Mouse (Mus musculus) olfactory bulb, adult 2 months (tissue): ENCODE measurements at regions not wholly inside any gene's neighbourhood (a gene's known extent, or its start where the extent isn't known, plus 50 kb on each side); places are given as distances from the start of the nearest gene placed in this dataset.

Experiments
- CTCF ChIP-seq: fragments of 200-500 bp; IDR thresholded peaks from 2 replicates; pipeline ENCODE4 v1.5.1; 2012; ENCODE audit warnings: low read depth, mild to moderate bottlenecking, low read length, moderate library complexity; ENCODE audit not compliant: insufficient read depth
- POLR2A ChIP-seq: fragments of 200-500 bp; IDR thresholded peaks from 2 replicates; pipeline ENCODE4 v1.6.1; 2012; ENCODE audit warnings: mild to moderate bottlenecking, low read depth, low read length, moderate library complexity; ENCODE audit not compliant: insufficient read depth

- TF ChIP-seq CTCF, result no peak
- no peak for TF ChIP-seq POLR2A
These were observed 99.3 kb upstream of the Bmp2k start for GRCm38 (mm10) chr5:96898120-96898672.
